Mouse (Mus musculus): Measurements from ENCODE around the gene Depp1. TPM values are rescaled to one million over a fixed set of nuclear protein-coding genes. Genes with fewer than 3 reads are reported as not detected.
"Not testable (repeated sequence)": the region's sequence is repeated elsewhere in the genome, so short reads cannot be mapped to it uniquely, and the experiment has no call there.

Depp1 gene
- 40.6 and 45.7 TPM in 2 replicates for polyA plus RNA-seq (2014; fragmentation: Nextera tagmentation; extraction: Ambion mirVana)

GRCm38 (mm10) chr6:116650406-116650805 is at the start of gene Depp1:
TSS of gene Depp1 (plus strand) at chr6:116650609.
- Histone ChIP-seq H3K27me3 (ENCODE audit: control insufficient read depth, insufficient read depth, low read length) (no peaks in the 10 kb centered on the region), H3K4me3 (ENCODE audit: control insufficient read depth in 1 of 2, insufficient read depth in 1 of 2, low read depth in 1 of 2, low read length in 2 of 2) (peak within 1 kb of the TSS; percentile 39 to 42), H3K27ac (replicated peaks in 1 of 2; ENCODE audit: control insufficient read depth in 1 of 2, insufficient read depth in 1 of 2, low read depth in 2 of 2, low read length in 2 of 2) (peak within 1 kb of the TSS; percentile 75 to 82), H3K9ac (ENCODE audit: low read length) (peak within 1 kb of the TSS; percentile 66), H3K4me1 (ENCODE audit: control insufficient read depth in 2 of 2, insufficient read depth in 2 of 2, low read length in 2 of 2) (peaks cover 18 to 25% of the 10 kb centered on the region in 2 experiments), H3K4me2 (ENCODE audit: low read length) (peak within 1 kb of the TSS; percentile 61), H3K36me3 (ENCODE audit: control insufficient read depth, insufficient read depth, low read length) (peaks cover 11% of the 10 kb centered on the region), H3K9me3 (ENCODE audit: control insufficient read depth, low read length) (no peaks in the 10 kb centered on the region)
- 9% methylated on average over 6 of the region's 6 CpGs for WGBS
- peak; percentile 47 for ATAC-seq (ENCODE audit: insufficient number of reproducible peaks, insufficient read depth, low FRiP score, low read depth)

- H3K4me2 ChIP-seq (ENCODE audit: low read length); H3K4me3 ChIP-seq (ENCODE audit: control insufficient read depth in 1 of 2, insufficient read depth in 1 of 2, low read depth in 1 of 2, low read length in 2 of 2); H3K27me3 ChIP-seq (ENCODE audit: control insufficient read depth, insufficient read depth, low read length); H3K36me3 ChIP-seq (ENCODE audit: control insufficient read depth, insufficient read depth, low read length); ATAC-seq (ENCODE audit: insufficient number of reproducible peaks, insufficient read depth, low FRiP score, low read depth); H3K9ac ChIP-seq (ENCODE audit: low read length); H3K9me3 ChIP-seq (ENCODE audit: control insufficient read depth, low read length); H3K4me1 ChIP-seq (ENCODE audit: control insufficient read depth in 2 of 2, insufficient read depth in 2 of 2, low read length in 2 of 2); H3K27ac ChIP-seq (replicated peaks in 1 of 2; ENCODE audit: control insufficient read depth in 1 of 2, insufficient read depth in 1 of 2, low read depth in 2 of 2, low read length in 2 of 2): not testable (repeated sequence)
Measured at GRCm38 (mm10) chr6:116600969-116601368, 49.4 kb upstream of the Depp1 start.

DNA sequence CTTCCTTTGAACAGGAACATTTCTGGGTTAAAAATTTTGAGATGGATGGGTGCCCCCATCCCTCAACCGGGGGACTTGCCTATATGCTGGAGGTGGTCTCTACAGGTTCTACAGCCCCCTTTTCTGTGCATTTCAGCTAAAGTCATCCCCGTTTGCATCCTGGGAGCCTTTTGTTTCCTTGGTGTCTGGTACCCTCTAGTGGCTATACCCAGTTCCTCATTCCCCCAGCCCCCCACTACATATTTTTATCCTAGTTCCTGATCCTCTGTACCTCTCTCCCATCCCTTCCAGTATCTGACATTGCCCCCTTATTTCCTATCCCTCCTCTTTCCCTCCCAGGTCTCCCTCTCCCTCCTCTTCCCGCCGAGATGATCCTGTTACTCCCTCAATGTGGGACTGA is 43.2 kb upstream of the Depp1 start:
- H3K4me2 ChIP-seq (ENCODE audit: low read length) = no peak overlapping the region
- H3K4me1 ChIP-seq (ENCODE audit: control insufficient read depth in 2 of 2, insufficient read depth in 2 of 2, low read length in 2 of 2) = no peaks in the 10 kb centered on the region
- no peak overlapping the region for H3K4me3 ChIP-seq (ENCODE audit: control insufficient read depth in 1 of 2, insufficient read depth in 1 of 2, low read depth in 1 of 2, low read length in 2 of 2)
- H3K27ac ChIP-seq (replicated peaks in 1 of 2; ENCODE audit: control insufficient read depth in 1 of 2, insufficient read depth in 1 of 2, low read depth in 2 of 2, low read length in 2 of 2) = no peak overlapping the region
- no peak overlapping the region for H3K9ac ChIP-seq (ENCODE audit: low read length)
- WGBS = 31% methylated on average over 4 of the region's 4 CpGs
- no peaks in the 10 kb centered on the region for H3K27me3 ChIP-seq (ENCODE audit: control insufficient read depth, insufficient read depth, low read length)
- no peaks in the 10 kb centered on the region for H3K36me3 ChIP-seq (ENCODE audit: control insufficient read depth, insufficient read depth, low read length)
- no peaks in the 10 kb centered on the region for H3K9me3 ChIP-seq (ENCODE audit: control insufficient read depth, low read length)
- ATAC-seq (ENCODE audit: insufficient number of reproducible peaks, insufficient read depth, low FRiP score, low read depth) = no peak

DNA sequence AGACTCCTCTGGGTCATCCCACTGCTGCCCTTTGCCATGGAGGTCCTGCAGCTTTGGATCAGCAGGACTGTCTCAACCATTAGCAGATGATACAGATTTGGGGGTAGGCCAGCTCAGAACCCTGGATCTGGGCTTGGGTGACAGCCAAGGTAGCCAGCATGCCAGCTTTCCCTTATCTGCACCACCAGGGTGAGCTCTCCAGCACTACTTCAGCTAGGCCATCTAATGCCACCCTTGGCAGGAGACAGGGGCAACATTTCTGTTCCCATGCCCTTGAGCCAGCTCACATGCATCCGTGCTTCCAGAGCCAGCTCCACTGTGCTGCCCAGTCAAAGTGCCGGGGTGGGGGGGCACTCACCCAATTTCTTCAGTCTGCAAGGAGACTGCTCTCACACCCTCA is 34.7 kb upstream of the Depp1 start:
- no peak overlapping the region for H3K4me2 ChIP-seq (ENCODE audit: low read length)
- H3K9ac ChIP-seq (ENCODE audit: low read length) = no peak overlapping the region
- H3K27ac ChIP-seq (replicated peaks in 1 of 2; ENCODE audit: control insufficient read depth in 1 of 2, insufficient read depth in 1 of 2, low read depth in 2 of 2, low read length in 2 of 2) = no peak overlapping the region
- no peaks in the 10 kb centered on the region for H3K4me1 ChIP-seq (ENCODE audit: control insufficient read depth in 2 of 2, insufficient read depth in 2 of 2, low read length in 2 of 2)
- H3K9me3 ChIP-seq (ENCODE audit: control insufficient read depth, low read length) = no peaks in the 10 kb centered on the region
- no peak for ATAC-seq (ENCODE audit: insufficient number of reproducible peaks, insufficient read depth, low FRiP score, low read depth)
- no peaks in the 10 kb centered on the region for H3K27me3 ChIP-seq (ENCODE audit: control insufficient read depth, insufficient read depth, low read length)
- H3K4me3 ChIP-seq (ENCODE audit: control insufficient read depth in 1 of 2, insufficient read depth in 1 of 2, low read depth in 1 of 2, low read length in 2 of 2) = no peak overlapping the region
- H3K36me3 ChIP-seq (ENCODE audit: control insufficient read depth, insufficient read depth, low read length) = no peaks in the 10 kb centered on the region
- 61% methylated on average over 2 of the region's 2 CpGs for WGBS

GRCm38 (mm10) chr6:116618073-116618472 is 32.3 kb upstream of the Depp1 start:
- ATAC-seq (ENCODE audit: insufficient number of reproducible peaks, insufficient read depth, low FRiP score, low read depth) = no peak
- Histone ChIP-seq H3K4me2 (ENCODE audit: low read length) (no peak overlapping the region), H3K27ac (replicated peaks in 1 of 2; ENCODE audit: control insufficient read depth in 1 of 2, insufficient read depth in 1 of 2, low read depth in 2 of 2, low read length in 2 of 2) (no peak overlapping the region), H3K4me1 (ENCODE audit: control insufficient read depth in 2 of 2, insufficient read depth in 2 of 2, low read length in 2 of 2) (no peaks in the 10 kb centered on the region), H3K4me3 (ENCODE audit: control insufficient read depth in 1 of 2, insufficient read depth in 1 of 2, low read depth in 1 of 2, low read length in 2 of 2) (no peak overlapping the region), H3K27me3 (ENCODE audit: control insufficient read depth, insufficient read depth, low read length) (no peaks in the 10 kb centered on the region), H3K9ac (ENCODE audit: low read length) (no peak overlapping the region), H3K36me3 (ENCODE audit: control insufficient read depth, insufficient read depth, low read length) (no peaks in the 10 kb centered on the region), H3K9me3 (ENCODE audit: control insufficient read depth, low read length) (no peaks in the 10 kb centered on the region)

DNA sequence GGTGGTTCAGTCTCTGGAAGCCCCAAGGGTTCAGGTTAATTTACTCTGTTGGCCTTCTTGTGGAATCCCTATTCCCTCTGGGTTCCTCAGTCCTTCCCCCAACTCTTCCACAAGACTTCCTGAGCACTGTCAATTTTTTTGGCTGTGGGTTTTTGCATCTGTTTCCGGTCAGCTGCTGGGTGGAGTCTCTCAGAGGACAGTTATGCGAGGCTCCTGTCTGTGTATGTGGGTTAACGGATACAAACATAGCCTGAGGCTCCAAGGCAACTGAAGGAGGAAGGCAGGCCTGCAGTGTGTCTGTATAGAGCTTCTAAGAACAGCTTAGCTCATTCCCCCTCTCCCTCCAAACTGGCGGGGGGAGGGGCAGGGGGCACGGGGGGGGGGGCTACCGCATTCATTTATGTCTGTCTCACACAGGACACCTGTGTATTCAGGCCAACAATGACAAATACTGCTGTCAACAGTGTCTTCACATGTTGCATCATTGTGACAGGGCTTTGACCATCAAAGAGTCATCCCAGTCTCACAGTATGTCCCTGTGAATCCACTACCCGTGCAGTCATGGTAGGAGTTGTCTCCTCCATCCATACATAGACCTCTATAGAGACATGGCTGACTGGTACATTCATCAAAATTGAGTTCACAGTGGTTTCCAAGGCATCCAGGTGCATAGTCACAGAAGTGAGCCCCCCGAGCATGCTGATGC is 28.9 kb upstream of the Depp1 start:
- no peak overlapping the region for H3K9ac ChIP-seq (ENCODE audit: low read length)
- H3K36me3 ChIP-seq (ENCODE audit: control insufficient read depth, insufficient read depth, low read length) = peaks cover 26% of the 10 kb centered on the region
- no peak overlapping the region for H3K27ac ChIP-seq (replicated peaks in 1 of 2; ENCODE audit: control insufficient read depth in 1 of 2, insufficient read depth in 1 of 2, low read depth in 2 of 2, low read length in 2 of 2)
- H3K9me3 ChIP-seq (ENCODE audit: control insufficient read depth, low read length) = no peaks in the 10 kb centered on the region
- no peaks in the 10 kb centered on the region for H3K27me3 ChIP-seq (ENCODE audit: control insufficient read depth, insufficient read depth, low read length)
- H3K4me3 ChIP-seq (ENCODE audit: control insufficient read depth in 1 of 2, insufficient read depth in 1 of 2, low read depth in 1 of 2, low read length in 2 of 2) = no peak overlapping the region
- ATAC-seq (ENCODE audit: insufficient number of reproducible peaks, insufficient read depth, low FRiP score, low read depth) = no peak
- no peaks in the 10 kb centered on the region for H3K4me1 ChIP-seq (ENCODE audit: control insufficient read depth in 2 of 2, insufficient read depth in 2 of 2, low read length in 2 of 2)
- WGBS = 64% methylated on average over 7 of the region's 8 CpGs
- H3K4me2 ChIP-seq (ENCODE audit: low read length) = no peak overlapping the region

DNA sequence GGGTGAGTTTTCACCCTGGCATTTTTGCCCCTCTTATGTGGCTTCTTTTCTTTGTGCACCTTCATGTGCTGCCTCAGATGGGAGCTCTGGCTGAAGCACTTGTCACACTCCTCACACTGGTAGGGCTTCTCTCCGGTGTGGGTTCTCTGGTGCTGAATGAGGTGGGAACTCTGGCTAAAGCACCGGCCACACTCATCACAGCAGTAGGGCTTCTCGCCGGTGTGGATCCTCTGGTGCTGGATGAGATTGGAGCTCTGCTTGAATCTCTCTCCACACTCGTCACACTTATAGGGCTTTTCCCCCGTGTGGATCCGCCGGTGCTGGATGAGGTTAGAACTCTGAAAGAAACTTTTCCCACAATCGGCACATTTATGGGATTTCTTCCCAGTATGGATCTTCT is 24.0 kb upstream of the Depp1 start:
- not testable (repeated sequence) for ATAC-seq (ENCODE audit: insufficient number of reproducible peaks, insufficient read depth, low FRiP score, low read depth); H3K9ac ChIP-seq (ENCODE audit: low read length)

DNA sequence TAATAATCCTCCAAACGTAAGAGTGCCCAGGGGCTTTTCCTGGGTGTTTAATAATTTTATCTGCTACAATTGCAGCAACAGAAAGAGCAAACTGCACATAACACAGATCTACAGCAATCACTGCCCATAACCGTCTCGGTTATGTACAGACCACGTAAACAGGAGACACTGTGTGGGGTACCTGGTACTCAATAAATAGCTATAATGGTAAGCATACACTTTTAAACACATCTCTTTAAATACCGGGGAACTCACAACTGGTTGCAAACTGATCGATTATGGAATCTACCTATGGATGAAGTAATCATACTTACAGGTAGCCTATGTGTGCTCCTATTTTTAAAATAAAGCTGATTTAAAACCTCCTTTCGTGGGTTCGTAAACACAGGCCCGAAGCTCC is 22.3 kb upstream of the Depp1 start:
- H3K27ac ChIP-seq (replicated peaks in 1 of 2; ENCODE audit: control insufficient read depth in 1 of 2, insufficient read depth in 1 of 2, low read depth in 2 of 2, low read length in 2 of 2) = peak overlapping the region in 1 of 2 experiments; percentile 89; a peak in 2 of 4 replicates
- peaks cover 0 to 9% of the 10 kb centered on the region in 2 experiments; a peak in 2 of 4 replicates for H3K4me1 ChIP-seq (ENCODE audit: control insufficient read depth in 2 of 2, insufficient read depth in 2 of 2, low read length in 2 of 2)
- H3K9ac ChIP-seq (ENCODE audit: low read length) = peak overlapping the region; percentile 98
- peaks cover 34% of the 10 kb centered on the region for H3K36me3 ChIP-seq (ENCODE audit: control insufficient read depth, insufficient read depth, low read length)
- ATAC-seq (ENCODE audit: insufficient number of reproducible peaks, insufficient read depth, low FRiP score, low read depth) = no peak
- WGBS = 22% methylated on average over 9 of the region's 9 CpGs
- no peaks in the 10 kb centered on the region for H3K9me3 ChIP-seq (ENCODE audit: control insufficient read depth, low read length)
- peak overlapping the region; percentile 80 to 94 for H3K4me3 ChIP-seq (ENCODE audit: control insufficient read depth in 1 of 2, insufficient read depth in 1 of 2, low read depth in 1 of 2, low read length in 2 of 2)
- H3K4me2 ChIP-seq (ENCODE audit: low read length) = peak overlapping the region; percentile 90
- H3K27me3 ChIP-seq (ENCODE audit: control insufficient read depth, insufficient read depth, low read length) = no peaks in the 10 kb centered on the region

More for the DNA sequence above, 24.0 kb upstream of the Depp1 start:
- H3K4me3 ChIP-seq (ENCODE audit: control insufficient read depth in 1 of 2, insufficient read depth in 1 of 2, low read depth in 1 of 2, low read length in 2 of 2); H3K4me1 ChIP-seq (ENCODE audit: control insufficient read depth in 2 of 2, insufficient read depth in 2 of 2, low read length in 2 of 2); H3K27me3 ChIP-seq (ENCODE audit: control insufficient read depth, insufficient read depth, low read length); H3K9me3 ChIP-seq (ENCODE audit: control insufficient read depth, low read length); H3K27ac ChIP-seq (replicated peaks in 1 of 2; ENCODE audit: control insufficient read depth in 1 of 2, insufficient read depth in 1 of 2, low read depth in 2 of 2, low read length in 2 of 2); H3K4me2 ChIP-seq (ENCODE audit: low read length): not testable (repeated sequence)
- peaks cover 34% of the 10 kb centered on the region for H3K36me3 ChIP-seq (ENCODE audit: control insufficient read depth, insufficient read depth, low read length)
- WGBS = 91% methylated on average over 9 of the region's 9 CpGs

Data from heart, embryonic 14.5 days (tissue).